Mouse (Mus musculus) liver, postnatal 0 days (tissue): ENCODE results near the gene Asrgl1.

Experiments used
- CTCF ChIP-seq: sonication (generic); IDR thresholded peaks from 2 replicates; pipeline ENCODE4 v1.5.1; 2016; ENCODE audit warnings: antibody characterized with exemption, low read depth
- EP300 ChIP-seq: IDR thresholded peaks from 2 replicates; pipeline ENCODE4 v1.6.1; 2016; ENCODE audit warnings: antibody characterized with exemption, low read depth, mild to moderate bottlenecking

DNA sequence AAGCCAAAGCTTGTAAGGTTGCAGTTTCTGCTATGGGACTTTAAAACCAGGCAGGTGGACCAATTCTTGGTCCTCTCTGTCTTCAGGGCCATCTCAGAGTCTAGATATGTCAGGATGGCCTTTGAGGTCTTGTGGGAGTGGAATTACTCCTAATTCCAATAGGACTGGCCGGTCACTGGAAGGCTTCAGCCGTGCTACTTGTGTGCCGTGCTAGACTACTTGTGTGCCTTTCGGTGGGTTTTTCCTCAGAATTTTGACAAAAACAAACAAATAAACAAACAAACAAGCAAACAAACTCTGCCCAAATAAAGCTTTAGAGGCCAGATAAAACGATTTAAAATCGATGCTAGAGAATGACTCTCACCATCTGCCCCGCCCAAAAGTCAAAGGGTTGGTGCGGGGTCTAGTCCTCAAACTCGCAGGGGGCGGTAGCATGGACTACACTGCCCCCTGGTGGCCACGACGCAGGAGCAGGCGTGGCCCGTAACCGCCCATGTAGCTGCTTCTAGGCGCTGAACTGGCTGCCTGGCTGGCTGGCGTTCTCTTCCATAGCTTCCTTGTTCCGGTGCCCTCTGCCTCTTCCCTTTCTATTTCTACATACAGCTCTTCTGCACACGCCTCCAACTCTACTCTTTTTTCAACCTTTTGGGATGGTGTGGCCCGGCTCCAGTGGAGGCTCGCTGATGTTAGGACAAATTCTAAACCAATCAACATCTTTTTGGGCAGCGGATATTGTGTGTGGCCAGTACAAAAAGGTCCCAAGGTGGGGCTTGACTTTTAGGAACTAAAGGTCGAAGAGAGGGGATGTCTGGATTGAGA, 53.0 kb downstream of the Asrgl1 start:
- peak; percentile 98 for TF ChIP-seq CTCF
- TF ChIP-seq EP300 = no peak
